Comparison of ENCODE assay signal across 22 mouse cellular contexts in genomic region chr7:138457964-138458363, GRCm38 (mm10).
"Had no signal": no experiment of that assay in that cellular context is flagged by ENCODE, and none has a peak within 500 bp of the region (broad histone marks: within the 10 kb centered on the region; RNA-seq: fewer than 3 reads in every experiment).

No protein-coding gene starts in this region.

- DNase-seq: kidney, adult 18-20 months; kidney, adult 9 months; kidney, postnatal 14 days; layer of hippocampus, postnatal 36 days; left cerebral cortex, postnatal 4 days; liver, postnatal 0 days; lung, embryonic 14.5 days; lung, postnatal 36 days; thymus, adult 18-20 months; thymus, postnatal 4 days had no signal

- H3K27me3 ChIP-seq: limb, embryonic 12.5 days; limb, embryonic 15.5 days had no signal

- H3K36me3 ChIP-seq: limb, embryonic 12.5 days; limb, embryonic 15.5 days had no signal

- H3K4me2 ChIP-seq: limb, embryonic 12.5 days; limb, embryonic 15.5 days; liver, embryonic 11.5 days; lung, embryonic 14.5 days had no signal

- H3K9me3 ChIP-seq: limb, embryonic 12.5 days; limb, embryonic 15.5 days had no signal

- ATAC-seq: hindbrain, postnatal 0 days; inflammation-experienced regulatory T-cells, adult 6 months; intestine, embryonic 16.5 days; liver, postnatal 0 days; lung, postnatal 0 days had no signal

- H3K9ac ChIP-seq: limb, embryonic 12.5 days; limb, embryonic 15.5 days; liver, embryonic 14.5 days; liver, postnatal 0 days; lung, embryonic 14.5 days had no signal

- H3K4me3 ChIP-seq: layer of hippocampus, adult 2 months; left cerebral cortex, adult 2 months; limb, embryonic 12.5 days; limb, embryonic 15.5 days; megakaryocyte, embryonic 14.5 days; myocyte had no signal

- H3K27ac ChIP-seq: hindbrain, postnatal 0 days; layer of hippocampus, adult 2 months; left cerebral cortex, adult 2 months; limb, embryonic 12.5 days; limb, embryonic 15.5 days; liver, embryonic 14.5 days had no signal

- H3K4me1 ChIP-seq: limb, embryonic 12.5 days; limb, embryonic 15.5 days; megakaryocyte, embryonic 14.5 days had no signal
